Mouse (Mus musculus) MEL (cell line): ENCODE data around the gene Tsfm. TPM values are rescaled to one million over a fixed set of nuclear protein-coding genes. Genes with fewer than 3 reads are reported as not detected.

Experiments
- DNase-seq: peaks from one replicate; pipeline ENCODE4 v3.0.0; 2011; ENCODE audit warnings: low read depth, low spot score
- H3K27ac ChIP-seq: 2 replicates; pipeline ENCODE4 v1.5.1; 2012; ENCODE audit warnings: low read depth, mild to moderate bottlenecking, control low read depth, low read length, moderate library complexity; ENCODE audit not compliant: control insufficient read depth
- H3K27me3 ChIP-seq, 2 experiments: fragments of 150-350 bp in 1 of 2; sonication (generic) in 1 of 2; 2 replicates each; pipeline ENCODE4 v1.6.1; 2012; ENCODE audit warnings: low read length in 2 of 2, mild to moderate bottlenecking in 2 of 2, improper control_type of control experiment in 1 of 2, moderate library complexity in 1 of 2; ENCODE audit not compliant: insufficient read depth in 2 of 2, control insufficient read depth in 1 of 2
- H3K36me3 ChIP-seq, 2 experiments: 2 replicates each; pipeline ENCODE4 v1.6.1; 2012 to 2014; ENCODE audit warnings: low read length in 2 of 2, improper control_type of control experiment in 1 of 2, inconsistent platforms in 1 of 2, mild to moderate bottlenecking in 1 of 2; ENCODE audit not compliant: insufficient read depth in 2 of 2, control insufficient read depth in 1 of 2
- H3K4me1 ChIP-seq, 2 experiments: fragments of 150-350 bp in 1 of 2; sonication (generic) in 1 of 2; 2 replicates each; pipeline ENCODE4 v1.6.1; 2012; ENCODE audit warnings: low read length in 2 of 2, improper control_type of control experiment in 1 of 2, mild to moderate bottlenecking in 1 of 2; ENCODE audit not compliant: insufficient read depth in 2 of 2, control insufficient read depth in 1 of 2
- H3K4me3 ChIP-seq, 2 experiments: fragments of 150-350 bp in 1 of 2; sonication (generic) in 1 of 2; 2 replicates each; pipeline ENCODE4 v1.5.1; 2012; ENCODE audit warnings: low read depth in 2 of 2, low read length in 2 of 2, mild to moderate bottlenecking in 2 of 2, moderate library complexity in 2 of 2, control low read depth in 1 of 2, improper control_type of control experiment in 1 of 2; ENCODE audit not compliant: control insufficient read depth in 1 of 2, insufficient read depth in 1 of 2
- H3K79me2 ChIP-seq: 2 replicates; pipeline ENCODE4 v1.6.1; 2012; ENCODE audit warnings: mild to moderate bottlenecking, low read length, moderate library complexity; ENCODE audit not compliant: control insufficient read depth, poor library complexity, insufficient read depth
- H3K9ac ChIP-seq: 2 replicates; pipeline ENCODE4 v1.6.1; 2012; ENCODE audit warnings: low read depth, mild to moderate bottlenecking, control low read depth, low read length, moderate library complexity; ENCODE audit not compliant: control insufficient read depth, poor library complexity, severe bottlenecking
- H3K9me3 ChIP-seq: fragments of 150-350 bp; sonication (generic); replicated peaks from 2 replicates; pipeline ENCODE4 v1.6.1; 2012; ENCODE audit warnings: mild to moderate bottlenecking, low read length, improper control_type of control experiment, moderate library complexity; ENCODE audit not compliant: insufficient read depth
- CHD1 ChIP-seq: IDR thresholded peaks from 2 replicates; pipeline ENCODE4 v1.6.1; 2012; ENCODE audit warnings: low read depth, mild to moderate bottlenecking, inconsistent platforms, low read length, improper control_type of control experiment
- ELF1 ChIP-seq: IDR thresholded peaks from 2 replicates; pipeline ENCODE4 v1.6.1; 2014; ENCODE audit warnings: low read depth, mild to moderate bottlenecking, inconsistent platforms, low read length, improper control_type of control experiment, moderate library complexity
- ETS1 ChIP-seq: IDR thresholded peaks from 2 replicates; pipeline ENCODE4 v1.6.1; 2012; ENCODE audit warnings: low read depth, mild to moderate bottlenecking, inconsistent platforms, low read length, improper control_type of control experiment, moderate library complexity
- GATA1 ChIP-seq: IDR thresholded peaks from 2 replicates; pipeline ENCODE4 v1.6.1; 2011; ENCODE audit warnings: low read depth, low read length, improper control_type of control experiment
- HCFC1 ChIP-seq: IDR thresholded peaks from 2 replicates; pipeline ENCODE4 v1.6.1; 2012; ENCODE audit warnings: low read depth, mild to moderate bottlenecking, inconsistent platforms, low read length, improper control_type of control experiment, moderate library complexity
- MAFK ChIP-seq: IDR thresholded peaks from 2 replicates; pipeline ENCODE4 v1.6.1; 2011; ENCODE audit warnings: low read depth, mild to moderate bottlenecking, low read length, improper control_type of control experiment, borderline replicate concordance
- MAX ChIP-seq: IDR thresholded peaks from 2 replicates; pipeline ENCODE4 v1.6.1; 2011; ENCODE audit warnings: low read length, improper control_type of control experiment
- MYB ChIP-seq: IDR thresholded peaks from 2 replicates; pipeline ENCODE4 v1.6.1; 2011; ENCODE audit warnings: mild to moderate bottlenecking, low read depth, low read length, improper control_type of control experiment
- NELFE ChIP-seq: IDR thresholded peaks from 2 replicates; pipeline ENCODE4 v1.6.1; 2011; ENCODE audit warnings: low read depth, low read length, improper control_type of control experiment
- NRF1 ChIP-seq: IDR thresholded peaks from 2 replicates; pipeline ENCODE4 v1.6.1; 2014; ENCODE audit warnings: low read depth, mild to moderate bottlenecking, inconsistent platforms, low read length, improper control_type of control experiment, moderate library complexity; ENCODE audit not compliant: poor library complexity, insufficient read depth, severe bottlenecking
- POLR2AphosphoS2 ChIP-seq: IDR thresholded peaks from 2 replicates; pipeline ENCODE4 v1.6.1; 2011; ENCODE audit warnings: low read length, improper control_type of control experiment
- POLR2AphosphoS5 ChIP-seq: IDR thresholded peaks from 2 replicates; pipeline ENCODE4 v1.6.1; 2012; ENCODE audit warnings: low read depth, borderline replicate concordance, mild to moderate bottlenecking, inconsistent platforms, low read length, moderate library complexity, mixed read lengths
- RAD21 ChIP-seq: IDR thresholded peaks from 2 replicates; pipeline ENCODE4 v1.6.1; 2011; ENCODE audit warnings: mild to moderate bottlenecking, low read depth, low read length, improper control_type of control experiment
- SIN3A ChIP-seq: IDR thresholded peaks from 2 replicates; pipeline ENCODE4 v1.6.1; 2012; ENCODE audit warnings: low read length, improper control_type of control experiment, inconsistent platforms
- SMC3 ChIP-seq: IDR thresholded peaks from 2 replicates; pipeline ENCODE4 v1.6.1; 2011; ENCODE audit warnings: low read depth, low read length, improper control_type of control experiment
- TBP ChIP-seq: IDR thresholded peaks from 2 replicates; pipeline ENCODE4 v1.8.0; 2011; ENCODE audit warnings: low read depth, low read length, improper control_type of control experiment
- TCF12 ChIP-seq: IDR thresholded peaks from 2 replicates; pipeline ENCODE4 v1.6.1; 2014; ENCODE audit warnings: low read depth, mild to moderate bottlenecking, inconsistent platforms, low read length, improper control_type of control experiment, moderate library complexity
- UBTF ChIP-seq: IDR thresholded peaks from 2 replicates; pipeline ENCODE4 v1.6.1; 2012; ENCODE audit warnings: low read depth, mild to moderate bottlenecking, inconsistent platforms, low read length, improper control_type of control experiment, moderate library complexity, borderline replicate concordance; ENCODE audit not compliant: insufficient read depth
- ZKSCAN1 ChIP-seq: IDR thresholded peaks from 2 replicates; pipeline ENCODE4 v1.6.1; 2012; ENCODE audit warnings: low read depth, mild to moderate bottlenecking, inconsistent platforms, low read length, improper control_type of control experiment, moderate library complexity
- ZMIZ1 ChIP-seq: IDR thresholded peaks from 2 replicates; pipeline ENCODE4 v1.6.1; 2012; ENCODE audit warnings: low read depth, mild to moderate bottlenecking, inconsistent platforms, low read length, improper control_type of control experiment, moderate library complexity
- polyA plus RNA-seq, 2 experiments: library from polyadenylated mRNA; stranded (reverse) in 1 of 2; unstranded in 1 of 2; fragments of >175 nt in 1 of 2; fragments of >200 nt in 1 of 2; gene quantifications; 2 replicates each; pipeline versions ENCODE4 v1.2.1 to v1.2.4; 2012; ENCODE audit warnings: low replicate concordance in 2 of 2, low read depth in 1 of 2; ENCODE audit not compliant: insufficient read length in 2 of 2, insufficient read depth in 1 of 2, missing spikeins in 1 of 2
- total RNA-seq: library from RNA; depleted of rRNA; stranded (reverse); fragments of 300-350 nt; gene quantifications from 2 replicates; pipeline ENCODE4 v1.2.3, GENCODE M21; 2012

Tsfm gene
- total and polyA plus RNA-seq, 3 experiments: 84.7 to 90.0 TPM; not detected in 1

- H3K36me3 ChIP-seq: peaks cover 0 to 8% of the 10 kb centered on the region in 2 experiments; a peak in 3 of 4 replicates
- DNase-seq: no peak
- no peak overlapping the region for H3K4me3 ChIP-seq
- H3K27ac ChIP-seq: no peak overlapping the region
- H3K79me2 ChIP-seq: peaks cover 25% of the 10 kb centered on the region
- H3K9me3 ChIP-seq: no peaks in the 10 kb centered on the region
- H3K9ac ChIP-seq: no peak overlapping the region
- peaks cover 4 to 20% of the 10 kb centered on the region in 2 experiments; a peak in 3 of 4 replicates for H3K4me1 ChIP-seq
- H3K27me3 ChIP-seq: no peaks in the 10 kb centered on the region
- TF ChIP-seq SMC3: no peak
These were observed 45.1 kb downstream of the Tsfm start for GRCm38 (mm10) chr10:126985579-126985978.

DNA sequence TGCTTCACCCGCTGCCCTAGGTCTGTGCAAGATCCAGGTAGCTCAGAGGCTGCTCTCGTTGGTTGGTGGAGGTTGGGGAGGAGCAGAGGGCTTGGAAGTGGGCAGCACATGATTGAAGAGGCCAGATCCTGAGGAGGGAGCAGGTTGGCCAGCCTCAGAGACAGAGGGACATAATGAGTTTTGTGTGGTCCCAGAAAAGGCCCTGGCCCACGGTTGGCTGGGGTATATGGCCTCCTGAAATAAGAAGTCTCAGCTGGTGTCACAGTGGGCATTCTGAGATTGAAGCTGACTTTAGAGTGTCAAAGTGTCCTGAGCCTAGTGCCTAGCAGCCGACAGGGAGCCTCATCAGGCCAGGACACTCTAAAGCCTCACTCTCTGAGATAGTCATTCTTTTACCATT lies 45.5 kb downstream of the Tsfm start:
- Histone ChIP-seq H3K79me2 (peaks cover 30% of the 10 kb centered on the region), H3K4me3 (no peak overlapping the region), H3K9me3 (no peaks in the 10 kb centered on the region), H3K9ac (no peak overlapping the region), H3K27ac (no peak overlapping the region), H3K36me3 (peaks cover 0 to 10% of the 10 kb centered on the region in 2 experiments; a peak in 3 of 4 replicates), H3K4me1 (peaks cover 4 to 24% of the 10 kb centered on the region in 2 experiments; a peak in 3 of 4 replicates), H3K27me3 (no peaks in the 10 kb centered on the region)
- TF ChIP-seq ZMIZ1 (no peak), ZKSCAN1 (no peak), CHD1 (no peak), GATA1 (no peak), NRF1 (no peak), TBP (no peak), MAX (no peak), POLR2AphosphoS5 (no peak), TCF12 (no peak), POLR2AphosphoS2 (no peak), SMC3 (no peak), NELFE (no peak), SIN3A (no peak), ELF1 (no peak), MAFK (no peak), UBTF (no peak), HCFC1 (no peak), ETS1 (no peak), MYB (no peak), RAD21 (no peak)
- no peak for DNase-seq
